Mouse (Mus musculus) forebrain, embryonic 14.5 days (tissue): ENCODE data around the gene Zfp329. TPM values are rescaled to one million over a fixed set of nuclear protein-coding genes. Genes with fewer than 3 reads are reported as not detected.

Experiments used
- polyA plus RNA-seq: library from polyadenylated mRNA; unstranded; fragments of >200 nt; fragmentation: Nextera tagmentation; extraction: Ambion mirVana; gene quantifications from 2 replicates; pipeline ENCODE4 v1.2.1, GENCODE M21; 2014

The Zfp329 gene
- polyA plus RNA-seq, 1 experiment from 2014 or later, result 16.1 TPM

Other genes starting within 250 kb of the Zfp329 start
- gene Vmn2r53, start 210.1 kb downstream of the Zfp329 start, polyA plus RNA-seq, result not detected in 2 replicates
- not detected in 2 replicates for gene Vmn2r54, start 178.5 kb downstream of the Zfp329 start, polyA plus RNA-seq
- gene Vmn2r55, start 133.9 kb downstream of the Zfp329 start, polyA plus RNA-seq, result not detected in 2 replicates
- gene Vmn2r56, start 83.9 kb downstream of the Zfp329 start, polyA plus RNA-seq, result not detected in 2 replicates
- 15.7 and 20.6 TPM in 2 replicates for gene Zscan18, start 15.2 kb downstream of the Zfp329 start, polyA plus RNA-seq
- 29.7 and 38.8 TPM in 2 replicates for gene Zfp110, start 15.9 kb upstream of the Zfp329 start, polyA plus RNA-seq
- 8.9 and 10.5 TPM in 2 replicates for gene Zfp128, start 62.3 kb upstream of the Zfp329 start, polyA plus RNA-seq
- gene Zscan22, start 79.0 kb upstream of the Zfp329 start, polyA plus RNA-seq, result 15.4 and 16.3 TPM in 2 replicates
- gene Rps5, start 103.4 kb upstream of the Zfp329 start, polyA plus RNA-seq, result 740 and 1,089 TPM in 2 replicates
- gene Rnf225, start 108.6 kb upstream of the Zfp329 start, polyA plus RNA-seq, result 0.48 and 0.57 TPM in 2 replicates
- 10.1 and 11.4 TPM in 2 replicates for gene Zfp324, start 147.0 kb upstream of the Zfp329 start, polyA plus RNA-seq
- gene Zfp446, start 159.0 kb upstream of the Zfp329 start, polyA plus RNA-seq, result 4.5 and 4.9 TPM in 2 replicates
- 0.10 TPM in 1 of 2 replicates, not detected in the other for gene Slc27a5, start 179.3 kb upstream of the Zfp329 start, polyA plus RNA-seq
- gene Trim28, start 180.3 kb upstream of the Zfp329 start, polyA plus RNA-seq, result 266 and 317 TPM in 2 replicates
- gene Zbtb45, start 191.2 kb upstream of the Zfp329 start, polyA plus RNA-seq, result 34.7 and 41.1 TPM in 2 replicates
- gene Chmp2a, start 215.9 kb upstream of the Zfp329 start, polyA plus RNA-seq, result 189 and 215 TPM in 2 replicates
- gene Ube2m, start 219.4 kb upstream of the Zfp329 start, polyA plus RNA-seq, result 73.4 and 77.9 TPM in 2 replicates
- 4.0 and 6.3 TPM in 2 replicates for gene Mzf1, start 235.9 kb upstream of the Zfp329 start, polyA plus RNA-seq